Mouse (Mus musculus): ENCODE data around the gene Dll3.
A peak's percentile ranks its signal among the peaks of the same experiment; 100 is the strongest.

Gene Dll3

GRCm38 (mm10) chr7:28306216-28306615 lies 4.2 kb upstream of the Dll3 start:
- no peak for DNase-seq

- DNase-seq = no peak
These were observed 3.6 kb upstream of the Dll3 start for GRCm38 (mm10) chr7:28305641-28306040.

GRCm38 (mm10) chr7:28298837-28299625 lies 3.0 kb downstream of the Dll3 start:
- DNase-seq = peak; percentile 44 to 51

GRCm38 (mm10) chr7:28294481-28294880 lies 7.6 kb downstream of the Dll3 start:
- peak; percentile 33 to 37 for DNase-seq

- peak in 1 of 2 experiments; percentile 6 for DNase-seq
These were observed 11.1 kb downstream of the Dll3 start, which contains the start of gene Selenov for GRCm38 (mm10) chr7:28290638-28291590. Selenov (minus strand) TSS chr7:28291186.

- peak in 1 of 2 experiments; percentile 6 for DNase-seq
These were observed 11.9 kb downstream of the Dll3 start for GRCm38 (mm10) chr7:28290165-28290564.

GRCm38 (mm10) chr7:28280630-28281029 lies 21.4 kb downstream of the Dll3 start:
- no peak for DNase-seq

GRCm38 (mm10) chr7:28278279-28278652 lies 23.8 kb downstream of the Dll3 start:
- no peak for DNase-seq

GRCm38 (mm10) chr7:28277615-28278278 lies 24.3 kb downstream of the Dll3 start, which contains the start of gene Eid2b:
Eid2b (plus strand) TSS chr7:28277739.
- DNase-seq = peak; percentile 97

GRCm38 (mm10) chr7:28277237-28277614 lies 24.8 kb downstream of the Dll3 start:
- DNase-seq = no peak

- peak; percentile 14 to 26 for DNase-seq
These were observed 30.3 kb downstream of the Dll3 start for GRCm38 (mm10) chr7:28271761-28272160.

- no peak for DNase-seq
These were observed 32.7 kb downstream of the Dll3 start for GRCm38 (mm10) chr7:28269355-28269754.

- no peak for DNase-seq
These were observed 33.5 kb downstream of the Dll3 start for GRCm38 (mm10) chr7:28268576-28268975.

GRCm38 (mm10) chr7:28268042-28268531 lies 34.0 kb downstream of the Dll3 start:
- DNase-seq = peak; percentile 33 to 39

- peak; percentile 39 to 49 for DNase-seq
These were observed 34.7 kb downstream of the Dll3 start, which contains the start of gene Eid2 for GRCm38 (mm10) chr7:28267129-28268041. Eid2 (plus strand) TSS chr7:28267881.

GRCm38 (mm10) chr7:28265391-28265790 lies 36.6 kb downstream of the Dll3 start:
- no peak for DNase-seq

GRCm38 (mm10) chr7:28263786-28264185 lies 38.3 kb downstream of the Dll3 start:
- peak; percentile 62 to 68 for DNase-seq

GRCm38 (mm10) chr7:28262861-28263260 lies 39.2 kb downstream of the Dll3 start:
- DNase-seq = no peak

GRCm38 (mm10) chr7:28255476-28255875 lies 46.6 kb downstream of the Dll3 start:
- DNase-seq = peak; percentile 16 to 28

- no peak for DNase-seq
These were observed 47.4 kb downstream of the Dll3 start for GRCm38 (mm10) chr7:28254591-28254990.

GRCm38 (mm10) chr7:28251976-28252375 lies 50.1 kb downstream of the Dll3 start:
- no peak for DNase-seq

GRCm38 (mm10) chr7:28248957-28249356 lies 53.1 kb downstream of the Dll3 start:
- no peak for DNase-seq
